Mouse (Mus musculus) neural tube, embryonic 14.5 days (tissue): ENCODE measurements around the gene Zwilch. TPM values are rescaled to one million over a fixed set of nuclear protein-coding genes. Genes with fewer than 3 reads are reported as not detected.
A peak's percentile ranks its signal among the peaks of the same experiment; 100 is the strongest.

ENCODE experiments used
- ATAC-seq: fragments of 200-750 bp; cut with Nextera tagmentation; 2 replicates; pipeline ENCODE4 v1.8.0; 2017; ENCODE audit warnings: low read depth, mild to moderate bottlenecking, moderate TSS enrichment, moderate library complexity
- H3K27ac ChIP-seq: fragments of 300-500 bp; sonication (generic); 2 replicates; pipeline ENCODE4 v1.5.1; 2014; ENCODE audit warnings: low read depth, mild to moderate bottlenecking, control low read depth, low read length, moderate library complexity, mixed read lengths
- H3K27me3 ChIP-seq: fragments of 300-500 bp; sonication (generic); 2 replicates; pipeline ENCODE4 v1.6.1; 2014; ENCODE audit warnings: low read length; ENCODE audit not compliant: control insufficient read depth, insufficient read depth
- H3K36me3 ChIP-seq: fragments of 300-500 bp; sonication (generic); 2 replicates; pipeline ENCODE4 v1.6.1; 2014; ENCODE audit warnings: low read length, mixed read lengths; ENCODE audit not compliant: control insufficient read depth, insufficient read depth
- H3K4me1 ChIP-seq: fragments of 300-500 bp; sonication (generic); 2 replicates; pipeline ENCODE4 v1.6.1; 2014; ENCODE audit warnings: low read length; ENCODE audit not compliant: control insufficient read depth, insufficient read depth
- H3K4me2 ChIP-seq: fragments of 300-500 bp; sonication (generic); 2 replicates; pipeline ENCODE4 v1.6.1; 2014; ENCODE audit warnings: mild to moderate bottlenecking, low read depth, low read length, control low read depth
- H3K4me3 ChIP-seq: fragments of 300-500 bp; sonication (generic); 2 replicates; pipeline ENCODE4 v1.5.1; 2014; ENCODE audit warnings: low read depth, low read length, control low read depth, mixed read lengths
- H3K9ac ChIP-seq: fragments of 300-500 bp; sonication (generic); replicated peaks from 2 replicates; pipeline ENCODE4 v1.6.1; 2014; ENCODE audit warnings: low read depth, mild to moderate bottlenecking, control low read depth, low read length, mixed read lengths
- H3K9me3 ChIP-seq: fragments of 300-500 bp; sonication (generic); 2 replicates; pipeline ENCODE4 v1.6.1; 2016; ENCODE audit warnings: low read length; ENCODE audit not compliant: control insufficient read depth
- WGBS: fragments of 180-500 bp; shearing (Covaris S2); extraction: QIAGEN DNeasy Blood & Tissue Kit; methylation state at CpG from one replicate; pipeline ENCODE4 v1.1.7; 2014; 5-methylcytosine and 5-hydroxymethylcytosine counted together
- polyA plus RNA-seq: library from polyadenylated mRNA; unstranded; fragments of >200 nt; fragmentation: Nextera tagmentation; extraction: Ambion mirVana; gene quantifications from 2 replicates; pipeline ENCODE4 v1.2.1, GENCODE M21; 2014

Gene Zwilch
- polyA plus RNA-seq, 1 experiment from 2014 or later: 6.0 TPM

GRCm38 (mm10) chr9:64100442-64100841 is 72.5 kb downstream of the Zwilch start:
- Histone ChIP-seq H3K27me3 (no peaks in the 10 kb centered on the region), H3K27ac (no peak overlapping the region), H3K4me3 (no peak overlapping the region), H3K9ac (no peak overlapping the region), H3K4me1 (no peaks in the 10 kb centered on the region), H3K9me3 (no peaks in the 10 kb centered on the region), H3K36me3 (no peaks in the 10 kb centered on the region), H3K4me2 (no peak overlapping the region)
- WGBS: 0% methylated on average over 4 of the region's 4 CpGs
- ATAC-seq: no peak

- no peak overlapping the region for H3K27ac ChIP-seq
- no peaks in the 10 kb centered on the region for H3K9me3 ChIP-seq
- no peaks in the 10 kb centered on the region for H3K27me3 ChIP-seq
- H3K4me2 ChIP-seq: no peak overlapping the region
- H3K4me3 ChIP-seq: no peak overlapping the region
- whole genome bisulfite sequencing: 66% methylated on average over 4 of the region's 4 CpGs
- H3K36me3 ChIP-seq: no peaks in the 10 kb centered on the region
- H3K4me1 ChIP-seq: peaks cover 7% of the 10 kb centered on the region
- no peak overlapping the region for H3K9ac ChIP-seq
- ATAC-seq: no peak
These were observed 74.6 kb downstream of the Zwilch start for GRCm38 (mm10) chr9:64098282-64098681.

- Histone ChIP-seq H3K27ac (no peak overlapping the region), H3K36me3 (no peaks in the 10 kb centered on the region), H3K4me3 (no peak overlapping the region), H3K9me3 (no peaks in the 10 kb centered on the region), H3K27me3 (no peaks in the 10 kb centered on the region), H3K9ac (no peak overlapping the region), H3K4me1 (peaks cover 7% of the 10 kb centered on the region), H3K4me2 (no peak overlapping the region)
- 48% methylated on average over 11 of the region's 11 CpGs for WGBS
- peak; percentile 31; the same call in 1 of the 2 replicates for ATAC-seq
These were observed 78.8 kb downstream of the Zwilch start for GRCm38 (mm10) chr9:64094083-64094482.

GRCm38 (mm10) chr9:64089004-64089403 is 83.9 kb downstream of the Zwilch start:
- Histone ChIP-seq H3K9me3 (no peaks in the 10 kb centered on the region), H3K4me2 (no peak overlapping the region), H3K9ac (no peak overlapping the region), H3K36me3 (no peaks in the 10 kb centered on the region), H3K4me1 (peaks cover 6% of the 10 kb centered on the region), H3K27me3 (0 out of 2 replicates have a peak, but pooled peaks cover 3% of the 10 kb centered on the region), H3K27ac (no peak overlapping the region), H3K4me3 (no peak overlapping the region)
- ATAC-seq: no peak
- 71% methylated on average over 12 of the region's 12 CpGs for WGBS

GRCm38 (mm10) chr9:64088346-64088745 is 84.6 kb downstream of the Zwilch start:
- no peak overlapping the region for H3K4me2 ChIP-seq
- H3K36me3 ChIP-seq: no peaks in the 10 kb centered on the region
- no peak overlapping the region for H3K27ac ChIP-seq
- ATAC-seq: no peak
- H3K9ac ChIP-seq: no peak overlapping the region
- H3K9me3 ChIP-seq: no peaks in the 10 kb centered on the region
- 93% methylated on average over 7 of the region's 7 CpGs for WGBS
- no peak overlapping the region for H3K4me3 ChIP-seq
- H3K4me1 ChIP-seq: peaks cover 6% of the 10 kb centered on the region
- H3K27me3 ChIP-seq: 0 out of 2 replicates have a peak, but pooled peaks cover 8% of the 10 kb centered on the region

- H3K27me3 ChIP-seq: 0 out of 2 replicates have a peak, but pooled peaks cover 8% of the 10 kb centered on the region
- peaks cover 6% of the 10 kb centered on the region for H3K4me1 ChIP-seq
- no peak overlapping the region for H3K27ac ChIP-seq
- H3K4me3 ChIP-seq: no peak overlapping the region
- no peaks in the 10 kb centered on the region for H3K36me3 ChIP-seq
- H3K4me2 ChIP-seq: no peak overlapping the region
- ATAC-seq: no peak
- H3K9me3 ChIP-seq: no peaks in the 10 kb centered on the region
- WGBS: 48% methylated on average over 5 of the region's 5 CpGs
- H3K9ac ChIP-seq: no peak overlapping the region
These were observed 85.3 kb downstream of the Zwilch start for GRCm38 (mm10) chr9:64087461-64088235.

Other genes with a start within 250 kb of the Zwilch start
- 1.0 and 2.2 TPM in 2 replicates for gene Smad6, start 151.0 kb downstream of the Zwilch start, polyA plus RNA-seq
- 0.19 TPM in 1 of 2 replicates, not detected in the other for gene Lctl, start 56.0 kb downstream of the Zwilch start, polyA plus RNA-seq
- 628 and 681 TPM in 2 replicates for gene Rpl4, start 271 bp upstream of the Zwilch start, polyA plus RNA-seq
- 27.9 and 29.0 TPM in 2 replicates for gene Snapc5, start 6.2 kb upstream of the Zwilch start, polyA plus RNA-seq
- gene Uchl4, start 62.1 kb upstream of the Zwilch start, polyA plus RNA-seq: 2.6 and 3.4 TPM in 2 replicates
- 59.7 and 61.5 TPM in 2 replicates for gene Map2k1, start 80.5 kb upstream of the Zwilch start, polyA plus RNA-seq
- 60.1 and 68.5 TPM in 2 replicates for gene Tipin, start 108.5 kb upstream of the Zwilch start, polyA plus RNA-seq
- gene Dis3l, start 168.2 kb upstream of the Zwilch start, polyA plus RNA-seq: 21.5 and 25.3 TPM in 2 replicates
- gene Megf11, start 212.5 kb upstream of the Zwilch start, polyA plus RNA-seq: 17.7 and 22.5 TPM in 2 replicates